Mouse (Mus musculus) limb, embryonic 14.5 days (tissue): ENCODE data around the gene Saxo1. TPM values are rescaled to one million over a fixed set of nuclear protein-coding genes. Genes with fewer than 3 reads are reported as not detected.

Experiments used
- ATAC-seq: fragments of 200-750 bp; cut with Nextera tagmentation; 2 replicates; pipeline ENCODE4 v1.8.0; 2017; ENCODE audit warnings: low read depth, moderate number of reproducible peaks, moderate TSS enrichment; ENCODE audit not compliant: low FRiP score
- DNase-seq: peaks from one replicate; pipeline ENCODE4 v3.0.0-alpha.2; 2015; ENCODE audit warnings: low spot score
- H3K27ac ChIP-seq: fragments of 300-500 bp; sonication (generic); replicated peaks from 2 replicates; pipeline ENCODE4 v1.5.1; 2014; ENCODE audit warnings: low read depth, mild to moderate bottlenecking, low read length, moderate library complexity, mixed read lengths
- H3K27me3 ChIP-seq: fragments of 300-500 bp; sonication (generic); 2 replicates; pipeline ENCODE4 v1.6.1; 2014; ENCODE audit warnings: low read length, mixed read lengths; ENCODE audit not compliant: control insufficient read depth, insufficient read depth
- H3K36me3 ChIP-seq: fragments of 300-500 bp; sonication (generic); 2 replicates; pipeline ENCODE4 v1.6.1; 2014; ENCODE audit warnings: mild to moderate bottlenecking, low read length, moderate library complexity, mixed read lengths; ENCODE audit not compliant: control insufficient read depth, insufficient read depth
- H3K4me1 ChIP-seq: fragments of 300-500 bp; sonication (generic); 2 replicates; pipeline ENCODE4 v1.6.1; 2014; ENCODE audit warnings: antibody characterized with exemption, low read length, mixed read lengths; ENCODE audit not compliant: control insufficient read depth, insufficient read depth
- H3K4me2 ChIP-seq: fragments of 300-500 bp; sonication (generic); replicated peaks from 2 replicates; pipeline ENCODE4 v1.6.1; 2014; ENCODE audit warnings: low read depth, mild to moderate bottlenecking, low read length, moderate library complexity; ENCODE audit not compliant: severe bottlenecking
- H3K4me3 ChIP-seq: fragments of 300-500 bp; sonication (generic); replicated peaks from 2 replicates; pipeline ENCODE4 v1.5.1; 2014; ENCODE audit warnings: low read length
- H3K9ac ChIP-seq: fragments of 300-500 bp; sonication (generic); 2 replicates; pipeline ENCODE4 v1.6.1; 2014; ENCODE audit warnings: mild to moderate bottlenecking, low read depth, low read length, moderate library complexity; ENCODE audit not compliant: severe bottlenecking
- H3K9me3 ChIP-seq: fragments of 300-500 bp; sonication (generic); 2 replicates; pipeline ENCODE4 v1.6.1; 2016; ENCODE audit warnings: low read length; ENCODE audit not compliant: control insufficient read depth
- POLR2A ChIP-seq: fragments of 200-500 bp; IDR thresholded peaks from 2 replicates; pipeline ENCODE4 v1.8.0; 2012; ENCODE audit warnings: inconsistent platforms, mild to moderate bottlenecking, moderate library complexity, borderline replicate concordance; ENCODE audit not compliant: insufficient read depth, insufficient read length; ENCODE audit errors: extremely low read depth
- WGBS: fragments of 180-500 bp; shearing (Covaris S2); extraction: QIAGEN DNeasy Blood & Tissue Kit; methylation state at CpG from one replicate; pipeline ENCODE4 v1.1.7; 2014; 5-methylcytosine and 5-hydroxymethylcytosine counted together
- polyA plus RNA-seq, 2 experiments: library from polyadenylated mRNA; depleted of rRNA in 1 of 2; stranded (reverse) in 1 of 2; unstranded in 1 of 2; fragments of >200 nt; fragmentation: Nextera tagmentation in 1 of 2; extraction: Ambion mirVana in 1 of 2; gene quantifications; 2 replicates each; pipeline versions ENCODE4 v1.2.1 to v1.2.3; 2012 to 2014

Saxo1 gene
- polyA plus RNA-seq, 2 experiments: 0.14 TPM; not detected in 1

GRCm38 (mm10) chr4:86486491-86486890, 71.6 kb downstream of the Saxo1 start:
- Histone ChIP-seq H3K4me3 (no peak overlapping the region), H3K4me1 (peaks cover 10% of the 10 kb centered on the region), H3K27ac (no peak overlapping the region), H3K27me3 (no peaks in the 10 kb centered on the region), H3K9me3 (no peaks in the 10 kb centered on the region), H3K9ac (no peak overlapping the region), H3K4me2 (no peak overlapping the region), H3K36me3 (no peaks in the 10 kb centered on the region)
- DNase-seq: no peak
- no peak for ATAC-seq
- WGBS: 79% methylated on average over 4 of the region's 4 CpGs
- no peak for TF ChIP-seq POLR2A

DNA sequence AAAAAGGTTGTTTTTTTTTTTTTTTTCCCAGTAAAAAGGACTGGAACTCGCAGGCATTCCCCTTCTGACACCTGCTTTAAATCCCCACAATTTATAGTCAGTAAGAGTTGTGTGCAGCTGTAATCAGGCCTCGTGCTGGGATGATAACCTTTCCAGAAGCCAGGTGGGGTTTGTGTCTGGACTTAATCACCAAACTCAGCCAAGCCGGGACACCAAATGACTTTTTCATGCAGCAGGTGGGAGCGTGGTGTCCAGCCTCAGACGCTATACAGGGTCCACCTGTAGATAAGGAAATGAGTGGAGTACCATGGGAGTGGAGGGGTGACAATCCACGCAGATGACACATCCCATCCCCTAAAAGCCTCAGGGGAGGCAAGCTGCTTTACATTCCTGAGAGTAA, 73.1 kb downstream of the Saxo1 start:
- Histone ChIP-seq H3K9ac (no peak overlapping the region), H3K27me3 (no peaks in the 10 kb centered on the region), H3K4me1 (peaks cover 14% of the 10 kb centered on the region), H3K9me3 (no peaks in the 10 kb centered on the region), H3K4me2 (no peak overlapping the region), H3K27ac (no peak overlapping the region), H3K4me3 (no peak overlapping the region), H3K36me3 (no peaks in the 10 kb centered on the region)
- WGBS: 5% methylated on average over 6 of the region's 6 CpGs
- DNase-seq (peak; percentile 25), ATAC-seq (peak; percentile 30; the same call in 1 of the 2 replicates)
- no peak for TF ChIP-seq POLR2A

DNA sequence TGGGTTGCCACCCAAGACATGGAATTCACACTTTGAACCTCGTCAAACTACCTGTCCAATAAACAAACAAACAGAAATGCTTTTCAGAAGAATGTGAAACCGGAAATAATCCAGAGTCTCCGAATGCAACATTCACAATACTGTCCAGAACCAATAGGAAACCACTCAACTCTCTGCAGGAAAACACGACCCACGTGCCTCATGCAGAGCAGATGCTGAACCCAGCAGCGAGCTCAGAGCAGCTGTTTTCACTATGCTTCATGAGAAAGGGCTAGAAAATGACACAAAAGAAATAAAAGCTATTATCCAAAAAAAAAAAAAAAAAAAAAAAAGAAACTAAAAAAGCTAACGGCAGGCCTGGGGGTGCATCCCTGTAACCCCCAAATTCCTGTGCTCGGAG, 74.4 kb downstream of the Saxo1 start:
- H3K9me3 ChIP-seq: no peaks in the 10 kb centered on the region
- no peak overlapping the region for H3K4me3 ChIP-seq
- no peak for TF ChIP-seq POLR2A
- 0 out of 2 replicates have a peak overlapping the region, but pooled peaks have one; percentile 1 for H3K27ac ChIP-seq
- H3K4me2 ChIP-seq: no peak overlapping the region
- no peak overlapping the region for H3K9ac ChIP-seq
- DNase-seq (peak; percentile 39), ATAC-seq (no peak; the same call in 1 of the 2 replicates)
- H3K27me3 ChIP-seq: no peaks in the 10 kb centered on the region
- WGBS: 33% methylated on average over 8 of the region's 8 CpGs
- H3K36me3 ChIP-seq: no peaks in the 10 kb centered on the region
- peaks cover 17% of the 10 kb centered on the region for H3K4me1 ChIP-seq

DNA sequence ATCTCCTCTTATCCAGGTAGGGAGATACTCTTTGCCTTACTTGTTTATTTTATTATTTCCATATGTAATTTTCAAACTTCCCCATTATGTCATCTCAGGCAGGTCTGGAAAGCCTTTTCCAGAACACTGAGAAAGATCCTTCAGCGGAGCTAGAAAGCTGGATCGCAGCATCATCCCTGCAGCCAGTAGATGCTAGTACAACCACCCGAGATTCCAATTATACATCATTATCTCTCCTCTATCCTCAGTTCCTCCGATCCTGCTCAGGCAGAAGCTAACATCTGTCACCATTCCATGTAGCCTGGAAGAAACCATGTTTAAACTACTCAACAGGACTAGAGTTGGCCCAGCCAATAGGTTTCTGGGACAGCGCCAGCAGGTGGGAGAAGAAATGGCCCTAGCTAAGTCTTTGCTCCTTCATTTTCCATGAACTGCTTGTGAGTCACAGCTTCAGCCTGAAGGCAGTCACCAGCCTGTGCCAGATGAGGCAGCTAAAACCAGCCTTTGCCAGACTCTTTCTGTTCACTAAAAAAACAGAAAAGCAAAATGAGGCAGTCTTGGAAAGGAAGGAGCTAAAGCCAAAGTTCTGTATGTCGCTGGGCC, 75.0 kb downstream of the Saxo1 start:
- no peaks in the 10 kb centered on the region for H3K9me3 ChIP-seq
- no peak for TF ChIP-seq POLR2A
- peak; percentile 34 for DNase-seq
- H3K27ac ChIP-seq: 0 out of 2 replicates have a peak overlapping the region, but pooled peaks have one; percentile 1
- no peak overlapping the region for H3K4me3 ChIP-seq
- no peak overlapping the region for H3K4me2 ChIP-seq
- peak; percentile 38; the same call in 1 of the 2 replicates for ATAC-seq
- H3K9ac ChIP-seq: no peak overlapping the region
- no peaks in the 10 kb centered on the region for H3K36me3 ChIP-seq
- 77% methylated on average over 6 of the region's 6 CpGs for WGBS
- peaks cover 17% of the 10 kb centered on the region for H3K4me1 ChIP-seq
- H3K27me3 ChIP-seq: no peaks in the 10 kb centered on the region

DNA sequence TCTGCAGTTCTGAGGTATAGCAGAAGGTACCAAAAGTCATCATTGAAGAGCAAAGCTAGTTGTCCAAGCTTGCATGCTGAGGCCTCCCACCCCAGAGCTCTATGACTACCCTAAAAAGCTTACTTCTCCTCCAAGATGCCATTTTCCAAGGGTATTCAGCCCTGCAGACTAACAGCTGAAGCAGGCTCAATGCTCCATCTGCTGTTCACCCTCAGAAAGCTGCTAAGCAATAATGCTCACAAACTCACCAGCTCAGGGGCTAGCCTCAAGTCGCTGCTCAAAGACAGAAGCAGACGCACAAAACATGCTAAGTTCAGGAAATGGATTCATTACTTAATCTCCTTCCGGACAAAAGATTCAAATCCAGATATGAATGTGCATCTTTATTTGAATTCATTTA, 77.2 kb downstream of the Saxo1 start:
- no peak overlapping the region for H3K9ac ChIP-seq
- H3K36me3 ChIP-seq: no peaks in the 10 kb centered on the region
- no peak overlapping the region for H3K4me2 ChIP-seq
- WGBS: 56% methylated on average over 3 of the region's 3 CpGs
- ATAC-seq: no peak
- H3K9me3 ChIP-seq: no peaks in the 10 kb centered on the region
- H3K4me3 ChIP-seq: no peak overlapping the region
- peaks cover 17% of the 10 kb centered on the region for H3K4me1 ChIP-seq
- TF ChIP-seq POLR2A: no peak
- peak; percentile 51 for DNase-seq
- no peaks in the 10 kb centered on the region for H3K27me3 ChIP-seq
- no peak overlapping the region for H3K27ac ChIP-seq
